8 mouse cellular contexts compared by ENCODE assay signal in genomic region chr1:21079217-21079773, GRCm38 (mm10). TPM values are rescaled to one million over a fixed set of nuclear protein-coding genes. Genes with fewer than 3 reads are reported as not detected.
DNase-seq lines count a peak whose midpoint lies in the region; ATAC-seq lines count a peak whose summit lies in the region.

Tram2 (minus strand) TSS chr1:21079229.

- no peaks in the 10 kb centered on the region for H3K36me3 ChIP-seq in hindbrain, embryonic 14.5 days (replicated peaks; ENCODE audit: control insufficient read depth, insufficient read depth)

- H3K4me2 ChIP-seq in hindbrain, embryonic 14.5 days (replicated peaks) = peak within 1 kb of the TSS; percentile 75

- peak; percentile 95 for ATAC-seq in hindbrain, embryonic 14.5 days (ENCODE audit: low FRiP score)

- no peaks in the 10 kb centered on the region for H3K27me3 ChIP-seq in hindbrain, embryonic 14.5 days (ENCODE audit: control insufficient read depth, insufficient read depth, low read length)

- H3K27ac ChIP-seq in hindbrain, embryonic 14.5 days = peak within 1 kb of the TSS; percentile 63

- peak within 1 kb of the TSS; percentile 66 for H3K9ac ChIP-seq in hindbrain, embryonic 14.5 days

- H3K4me1 ChIP-seq in hindbrain, embryonic 14.5 days (replicated peaks; ENCODE audit: control insufficient read depth, insufficient read depth, low read length) = peaks cover 12% of the 10 kb centered on the region; the same call in 1 of the 2 replicates

- peak within 1 kb of the TSS; percentile 43 for H3K4me3 ChIP-seq in hindbrain, embryonic 14.5 days (replicated peaks; ENCODE audit: low read length)

- peak; percentile 78 for DNase-seq in R1 (ENCODE audit: low read depth, low spot score)
- DNase-seq in cerebellum, postnatal 14 days = peak; percentile 96 to 97
- DNase-seq in frontal cortex, postnatal 25 days (ENCODE audit: low spot score in 2 of 2) = peak; percentile 59 to 81
- DNase-seq in hindbrain, embryonic 14.5 days (ENCODE audit: low spot score) = peak; percentile 86
- peak; percentile 84 to 86 for DNase-seq in layer of hippocampus, postnatal 25 days (ENCODE audit: extremely low spot score in 1 of 2, low spot score in 1 of 2)
- peak; percentile 99 for DNase-seq in lung, postnatal 14 days
- peak; percentile 98 for DNase-seq in ovary, postnatal 36 days (ENCODE audit: low spot score)
- DNase-seq in thymus, postnatal 14 days = peak; percentile 98

- H3K9me3 ChIP-seq in hindbrain, embryonic 14.5 days (ENCODE audit: control insufficient read depth, low read length) = no peaks in the 10 kb centered on the region

- WGBS in hindbrain, embryonic 14.5 days = under 1% methylated on average over 33 of the region's 52 CpGs

RNA-seq across cellular contexts. Expression of gene Tram2, which starts in this region (rescaled TPM):
- 2.6 and 2.8 TPM in 2 replicates for polyA plus RNA-seq in hindbrain, embryonic 14.5 days (2014; fragmentation: Nextera tagmentation; extraction: Ambion mirVana)
- 1 to 10 TPM in 1 of 2 experiments, under 1 TPM in 1; 0.91 to 1.4 TPM for total RNA-seq in layer of hippocampus, postnatal 25 days (2021)

Comparison
In these comparisons a context has a peak if more than half of its experiments do, and no peak if none do; other contexts are left out.
1. Peak in every context shown above with its lines: DNase-seq, ATAC-seq, H3K4me3 ChIP-seq and H3K27ac ChIP-seq.